Mouse (Mus musculus): ENCODE measurements around the gene Paxip1. TPM values are rescaled to one million over a fixed set of nuclear protein-coding genes. Genes with fewer than 3 reads are reported as not detected.

Gene Paxip1
- polyA plus RNA-seq, 1 experiment from 2014 or later = 19.6 TPM

Other genes starting within 250 kb of the Paxip1 start
- gene Htr5a, start 50.5 kb upstream of the Paxip1 start, polyA plus RNA-seq (2015; fragmentation: Nextera tagmentation; extraction: Ambion mirVana) = not detected in 2 replicates